Mouse (Mus musculus): ENCODE results near the gene Pld2.

The Pld2 gene

GRCm38 (mm10) chr11:70607611-70608010, 67.7 kb downstream of the Pld2 start:
- DNase-seq (ENCODE audit: extremely low spot score, low read depth, low spot score) = no peak
